Mouse (Mus musculus): ENCODE measurements around the gene Pole3.
"Not testable (repeated sequence)": the region's sequence is repeated elsewhere in the genome, so short reads cannot be mapped to it uniquely, and the experiment has no call there.

Gene Pole3

GRCm38 (mm10) chr4:62487172-62487571 is 37.7 kb downstream of the Pole3 start:
- DNase-seq (ENCODE audit: low read depth), result no peak

DNA sequence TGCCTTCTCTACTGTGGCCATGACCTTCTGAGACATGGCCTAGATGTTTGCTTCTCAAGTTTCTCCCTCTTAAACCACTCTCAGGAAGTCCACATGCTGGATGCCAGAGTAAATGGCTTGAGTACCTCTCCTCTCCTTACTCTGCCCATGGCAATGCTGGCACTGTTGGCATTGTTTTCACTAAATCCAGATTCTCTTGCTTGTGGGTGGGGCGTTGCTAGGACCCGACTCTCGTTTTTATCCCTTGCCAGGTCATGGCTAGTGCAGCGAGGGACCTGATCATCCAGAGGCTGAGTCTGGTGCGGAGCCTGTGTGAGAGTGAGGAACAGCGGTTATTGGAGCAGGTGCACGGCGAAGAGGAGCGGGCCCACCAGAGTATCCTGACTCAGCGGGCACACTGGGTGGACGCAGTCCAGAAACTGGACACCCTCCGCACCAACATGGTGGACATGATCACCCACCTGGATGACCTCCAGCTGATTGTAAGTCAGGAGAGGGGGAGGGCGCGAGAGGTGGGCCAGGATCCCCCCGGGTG is 38.6 kb downstream of the Pole3 start:
- no peak for DNase-seq (ENCODE audit: low read depth)

- DNase-seq (ENCODE audit: low read depth), result no peak
Observed at GRCm38 (mm10) chr4:62485450-62486161, 39.3 kb downstream of the Pole3 start.

GRCm38 (mm10) chr4:62484928-62485327 is 39.9 kb downstream of the Pole3 start:
- no peak for DNase-seq (ENCODE audit: low read depth)

DNA sequence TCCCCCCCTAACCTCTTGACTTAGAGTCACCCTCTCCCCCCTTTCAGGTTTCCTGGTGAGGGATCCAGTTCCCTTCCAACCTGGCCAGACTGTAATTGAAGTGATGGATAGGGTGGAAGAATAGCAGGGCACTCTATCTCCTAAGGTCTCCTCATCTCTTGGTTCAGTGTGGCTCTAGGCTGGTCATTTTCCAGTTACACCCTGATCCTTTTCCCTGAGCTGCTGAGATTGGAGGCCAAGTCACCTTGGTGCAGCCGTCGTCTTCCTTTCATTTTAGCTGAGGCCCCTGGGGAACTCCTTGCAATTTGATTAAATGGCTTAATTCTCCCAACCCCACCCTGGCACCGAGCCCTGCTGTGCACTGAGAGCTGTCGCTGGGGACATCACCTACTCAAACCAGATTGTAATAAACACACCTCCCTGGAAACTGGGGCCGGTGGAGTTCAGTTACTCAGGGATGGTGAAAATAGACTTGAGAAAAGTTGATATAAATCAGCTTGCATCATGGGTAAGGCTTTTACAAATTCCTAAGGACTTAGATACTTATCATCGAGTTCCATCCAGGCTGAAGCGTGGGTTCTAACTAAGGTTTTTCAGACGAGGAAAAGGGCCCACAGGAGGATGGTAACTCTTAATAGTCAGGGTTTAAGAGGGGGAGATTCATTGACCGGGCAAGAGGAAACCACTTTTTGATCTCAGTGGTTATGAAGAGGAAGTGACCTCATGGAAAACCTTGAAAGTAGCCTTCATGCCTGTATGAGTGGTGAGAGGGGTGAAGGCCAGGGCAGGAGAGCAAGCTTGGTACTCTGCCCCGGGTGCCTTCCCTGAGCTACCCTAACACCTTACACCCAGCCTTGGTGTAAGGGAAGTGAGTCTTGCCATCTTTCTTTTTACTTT is 43.9 kb downstream of the Pole3 start:
- DNase-seq (ENCODE audit: low read depth), result no peak

DNA sequence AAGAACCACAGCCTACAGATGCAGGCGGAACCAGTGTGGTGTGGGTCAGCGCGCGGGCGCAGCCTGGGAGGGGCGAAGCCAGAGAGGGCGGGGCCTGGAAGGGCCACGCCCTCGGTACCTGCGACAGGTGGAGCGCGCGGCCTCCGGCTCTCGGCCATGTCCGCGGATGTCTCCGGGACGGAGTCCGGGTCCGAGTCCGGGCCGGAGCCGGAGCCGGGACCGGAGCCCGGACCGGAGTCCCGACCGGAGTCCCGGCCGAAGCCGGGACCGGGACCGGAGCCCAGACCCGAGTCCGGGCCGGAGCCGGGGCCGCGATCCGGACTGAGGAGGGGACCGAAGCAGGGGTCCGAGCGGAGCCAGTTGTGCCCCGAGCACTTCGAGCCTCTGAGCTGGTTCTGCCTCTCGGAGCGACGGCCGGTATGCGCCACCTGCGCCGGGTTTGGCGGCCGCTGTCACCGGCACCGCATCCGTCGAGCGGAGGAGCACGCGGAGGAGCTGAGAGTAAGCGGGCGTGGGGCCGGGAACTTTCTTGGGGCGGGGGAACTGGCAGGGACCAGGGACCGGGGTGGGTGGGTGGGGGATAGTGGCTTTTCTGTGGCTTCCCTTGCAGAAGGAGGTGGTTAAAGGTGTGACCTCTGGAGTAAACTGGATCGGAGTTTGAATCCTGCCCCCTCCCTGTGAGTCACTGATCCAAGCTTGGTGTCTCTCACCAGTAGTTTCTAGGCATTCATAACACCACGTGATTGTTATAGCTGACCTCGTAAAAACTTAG is 44.7 kb downstream of the Pole3 start, which contains the start of gene Bspry:
Gene Bspry (plus strand): TSS at position 117 of the 772 bp plus-strand sequence.
- DNase-seq (ENCODE audit: low read depth), result no peak

- not testable (repeated sequence) for DNase-seq (ENCODE audit: low read depth)
Observed at GRCm38 (mm10) chr4:62479593-62479936, 45.3 kb downstream of the Pole3 start.

GRCm38 (mm10) chr4:62477542-62478244 is 47.2 kb downstream of the Pole3 start:
- no peak for DNase-seq (ENCODE audit: low read depth)

DNA sequence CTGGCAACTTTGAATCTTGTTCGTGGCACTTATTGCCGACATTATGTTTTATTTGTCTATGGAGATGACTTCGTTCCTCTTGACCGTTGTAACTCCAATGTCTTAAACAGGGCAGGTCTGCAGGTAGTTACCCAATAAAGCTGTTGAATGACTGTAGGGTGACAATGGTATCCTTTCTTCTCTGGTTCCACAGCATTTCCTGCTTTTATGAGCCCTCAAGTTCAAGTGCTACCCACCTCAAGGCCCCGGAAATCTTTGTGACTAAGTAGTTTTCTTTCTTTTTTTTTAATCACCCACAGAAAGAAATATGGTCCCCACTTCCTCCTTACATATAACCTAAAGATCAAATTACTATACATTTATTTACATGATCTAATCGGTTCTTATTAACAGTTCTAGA is 49.1 kb downstream of the Pole3 start:
- DNase-seq (ENCODE audit: low read depth), result no peak

DNA sequence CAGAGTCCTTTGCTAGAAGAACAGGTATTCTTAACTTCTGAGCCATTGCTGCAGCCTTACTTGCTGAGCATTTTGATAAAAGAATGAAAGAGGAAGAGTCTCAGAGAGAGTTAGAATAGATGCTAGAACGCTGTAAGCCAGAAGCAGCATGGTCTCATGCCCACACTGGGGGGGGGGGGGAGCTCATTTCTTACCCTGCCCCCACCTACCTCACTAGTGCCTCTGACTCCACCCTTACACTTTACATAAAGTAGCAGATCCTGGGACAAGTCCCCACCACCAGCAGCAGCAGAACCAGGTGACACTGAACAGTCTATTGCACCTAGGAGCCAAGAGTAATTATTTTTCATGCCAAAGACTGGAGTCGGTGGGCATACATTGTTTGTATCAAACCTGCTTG is 49.7 kb downstream of the Pole3 start:
- DNase-seq (ENCODE audit: low read depth), result no peak

Data from c-Kit-positive CD71-positive TER-119-negative erythroid progenitor cells, embryonic 14.5 days (primary cell).